Mouse (Mus musculus): ENCODE data around the gene Dpt. TPM values are rescaled to one million over a fixed set of nuclear protein-coding genes. Genes with fewer than 3 reads are reported as not detected.

Gene Dpt
- polyA plus RNA-seq, 1 experiment from 2014 or later: 19.8 TPM

DNA sequence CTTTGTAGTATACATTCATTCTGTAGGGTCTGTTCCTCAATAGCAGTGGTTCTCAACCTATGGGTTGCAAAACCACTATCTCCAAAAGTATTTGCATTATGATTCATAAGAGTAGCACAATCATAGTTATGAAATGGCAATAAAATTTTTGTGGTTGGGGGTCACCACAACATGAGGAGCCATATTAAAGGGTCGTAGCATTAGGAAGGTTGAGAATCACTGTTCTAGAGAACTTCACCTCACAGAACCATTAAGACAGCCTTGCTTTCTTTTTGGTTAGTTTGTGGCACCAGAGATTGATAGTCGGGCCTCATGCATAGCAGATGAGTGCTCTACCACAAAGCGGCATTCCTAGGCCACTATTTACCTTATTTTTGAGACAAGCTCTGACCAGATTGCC lies 68.2 kb downstream of the Dpt start:
- no peaks in the 10 kb centered on the region for H3K9me3 ChIP-seq
- no peaks in the 10 kb centered on the region for H3K36me3 ChIP-seq
- no peaks in the 10 kb centered on the region for H3K4me1 ChIP-seq
- H3K27ac ChIP-seq: no peak overlapping the region
- H3K4me3 ChIP-seq: no peak overlapping the region
- no peak overlapping the region for H3K4me2 ChIP-seq
- no peak for ATAC-seq (ENCODE audit: borderline replicate concordance, extremely low read depth, low FRiP score, low TSS enrichment)
- no peak overlapping the region for H3K9ac ChIP-seq
- no peaks in the 10 kb centered on the region for H3K27me3 ChIP-seq
- WGBS: 84% methylated on average over 3 of the region's 3 CpGs

DNA sequence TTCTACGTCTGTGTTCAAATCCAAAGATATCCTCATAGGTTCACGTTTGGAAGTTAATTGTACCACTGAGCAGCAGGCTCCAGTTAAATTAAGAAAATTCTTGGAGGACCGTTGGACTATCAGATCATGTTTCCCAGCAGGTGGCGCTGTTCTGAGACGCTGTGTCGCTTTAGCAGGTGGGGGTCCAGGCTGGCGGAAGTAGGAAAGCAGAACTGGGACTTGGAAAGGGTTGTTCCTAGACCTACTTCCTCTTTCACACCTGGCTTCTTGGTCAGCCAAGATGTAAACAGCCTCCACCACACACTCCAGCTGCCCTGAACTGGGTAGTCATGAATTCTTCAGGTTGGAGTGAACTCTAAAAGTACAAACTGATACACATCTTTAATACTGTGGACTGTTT lies 74.2 kb downstream of the Dpt start:
- no peaks in the 10 kb centered on the region for H3K4me1 ChIP-seq
- ATAC-seq (ENCODE audit: borderline replicate concordance, extremely low read depth, low FRiP score, low TSS enrichment): no peak
- no peaks in the 10 kb centered on the region for H3K9me3 ChIP-seq
- WGBS: 52% methylated on average over 7 of the region's 7 CpGs
- no peaks in the 10 kb centered on the region for H3K36me3 ChIP-seq
- H3K27me3 ChIP-seq: no peaks in the 10 kb centered on the region
- no peak overlapping the region for H3K27ac ChIP-seq
- H3K9ac ChIP-seq: no peak overlapping the region
- H3K4me2 ChIP-seq: no peak overlapping the region
- H3K4me3 ChIP-seq: no peak overlapping the region

Other genes with a start within 250 kb of the Dpt start
- gene Xcl1, start 138.9 kb downstream of the Dpt start, polyA plus RNA-seq (2015; fragmentation: Nextera tagmentation; extraction: Ambion mirVana): 0.52 TPM in 1 of 2 replicates, not detected in the other